Mouse (Mus musculus) ES-CJ7 (cell line): Measurements from ENCODE around the gene Camkv.

Source experiments
- DNase-seq: peaks from one replicate; pipeline ENCODE4 v3.0.0; 2011; ENCODE audit warnings: low read depth, low spot score

The Camkv gene

GRCm38 (mm10) chr9:107986376-107986775, 50.9 kb downstream of the Camkv start:
- DNase-seq = peak; percentile 87

GRCm38 (mm10) chr9:107987950-107988349, 52.5 kb downstream of the Camkv start:
- peak; percentile 48 for DNase-seq

- no peak for DNase-seq
Observed at GRCm38 (mm10) chr9:107992197-107992596, 56.7 kb downstream of the Camkv start, which contains the start of gene Cdhr4. Gene Cdhr4, plus strand, starts transcription at chr9:107992497.

- no peak for DNase-seq
Observed at GRCm38 (mm10) chr9:107993013-107993412, 57.5 kb downstream of the Camkv start.

- DNase-seq = no peak
Observed at GRCm38 (mm10) chr9:107994464-107994863, 59.0 kb downstream of the Camkv start.

GRCm38 (mm10) chr9:107995513-107995912, 60.0 kb downstream of the Camkv start:
- no peak for DNase-seq

- no peak for DNase-seq
Observed at GRCm38 (mm10) chr9:107996049-107996448, 60.6 kb downstream of the Camkv start, which contains the start of gene Gm20662. Gene Gm20662, plus strand, starts transcription at chr9:107996349.
